ENCODE assay signal across 43 mouse cellular contexts in the genomic region with DNA sequence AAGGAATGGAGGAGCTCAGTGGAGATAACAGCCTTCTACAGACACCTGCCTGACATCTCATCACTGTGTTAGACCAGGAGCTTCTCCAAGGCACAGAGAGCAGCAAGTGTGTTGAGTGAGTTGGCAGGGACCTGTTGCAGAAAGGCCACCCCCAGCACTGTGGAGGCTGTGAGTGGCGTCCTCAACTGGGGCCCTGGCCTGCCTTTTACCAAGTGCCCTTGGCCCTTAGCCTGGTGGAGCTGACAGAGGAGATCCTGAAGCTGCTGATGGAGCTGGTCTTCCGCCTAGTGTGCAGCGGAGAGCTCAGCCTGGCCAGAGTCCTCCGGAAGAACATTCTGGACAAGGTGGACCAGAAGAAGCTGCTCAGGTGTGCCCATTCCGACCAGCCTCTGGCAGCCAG. TPM values are rescaled to one million over a fixed set of nuclear protein-coding genes. Genes with fewer than 3 reads are reported as not detected.
"Had no signal": no experiment of that assay in that cellular context is flagged by ENCODE, and none has a peak within 500 bp of the region (broad histone marks: within the 10 kb centered on the region; RNA-seq: fewer than 3 reads in every experiment).

No protein-coding gene starts in this region.

- H3K27me3 ChIP-seq: heart, embryonic 12.5 days; heart, embryonic 13.5 days; heart, embryonic 15.5 days; hindbrain, embryonic 12.5 days; hindbrain, embryonic 13.5 days; hindbrain, embryonic 15.5 days; intestine, embryonic 15.5 days; kidney, embryonic 15.5 days had no signal

- H3K4me3 ChIP-seq: heart, embryonic 10.5 days; heart, embryonic 12.5 days; heart, embryonic 13.5 days; heart, embryonic 15.5 days; hindbrain, embryonic 10.5 days; hindbrain, embryonic 12.5 days; hindbrain, embryonic 13.5 days; hindbrain, embryonic 15.5 days; intestine, embryonic 15.5 days; kidney, embryonic 15.5 days; layer of hippocampus, adult 2 months; left cerebral cortex, adult 2 months had no signal

- DNase-seq: heart, postnatal 14 days; heart, postnatal 36 days; heart, postnatal 4 days; kidney, adult 9 months; kidney, postnatal 10 days; kidney, postnatal 14 days; kidney, postnatal 4 days; layer of hippocampus, adult 9-11 months; layer of hippocampus, postnatal 36 days had no signal

- H3K4me1 ChIP-seq: hindbrain, embryonic 10.5 days; hindbrain, embryonic 12.5 days; hindbrain, embryonic 13.5 days; hindbrain, embryonic 15.5 days; intestine, embryonic 15.5 days; kidney, embryonic 15.5 days had no signal

- H3K9me3 ChIP-seq: heart, embryonic 10.5 days; heart, embryonic 12.5 days; heart, embryonic 13.5 days; heart, embryonic 15.5 days; hindbrain, embryonic 10.5 days; hindbrain, embryonic 12.5 days; hindbrain, embryonic 13.5 days; hindbrain, embryonic 15.5 days; intestine, embryonic 15.5 days; kidney, embryonic 15.5 days had no signal

- H3K9ac ChIP-seq: heart, embryonic 12.5 days; heart, embryonic 13.5 days; heart, embryonic 15.5 days; hindbrain, embryonic 12.5 days; hindbrain, embryonic 13.5 days; hindbrain, embryonic 14.5 days; hindbrain, embryonic 15.5 days; intestine, embryonic 15.5 days; kidney, embryonic 15.5 days had no signal

- ATAC-seq: hindbrain, embryonic 16.5 days; hindbrain, postnatal 0 days; inflammation-experienced regulatory T-cells, adult 6 months; intestine, embryonic 15.5 days; intestine, embryonic 16.5 days; intestine, postnatal 0 days had no signal

- H3K27ac ChIP-seq: heart, embryonic 10.5 days; heart, embryonic 13.5 days; heart, embryonic 15.5 days; hindbrain, embryonic 10.5 days; hindbrain, embryonic 12.5 days; hindbrain, embryonic 13.5 days; hindbrain, embryonic 14.5 days; hindbrain, embryonic 15.5 days; hindbrain, postnatal 0 days; intestine, embryonic 15.5 days; kidney, embryonic 15.5 days; kidney, postnatal 0 days; layer of hippocampus, adult 2 months; left cerebral cortex, adult 2 months had no signal

- H3K4me2 ChIP-seq: heart, embryonic 12.5 days; heart, embryonic 13.5 days; heart, embryonic 15.5 days; hindbrain, embryonic 12.5 days; hindbrain, embryonic 13.5 days; hindbrain, embryonic 14.5 days; hindbrain, embryonic 15.5 days; intestine, embryonic 15.5 days; kidney, embryonic 15.5 days had no signal

RNA-seq across cellular contexts. Expression of gene Gm13420, which starts 18.1 kb away (rescaled TPM):
- total RNA-seq: heart, postnatal 14 days; heart, postnatal 25 days; heart, postnatal 36 days; heart, postnatal 4 days; hematopoietic stem cell, adult 5-6 weeks had no signal
- polyA plus RNA-seq: heart, embryonic 12.5 days; heart, embryonic 13.5 days; heart, embryonic 14.5 days; heart, embryonic 15.5 days; heart, embryonic 16.5 days; heart, postnatal 0 days; hindbrain, embryonic 10.5 days; hindbrain, embryonic 11.5 days; hindbrain, embryonic 12.5 days; hindbrain, embryonic 13.5 days; inflammation-experienced regulatory T-cells, adult 6 months had no signal

RNA-seq across cellular contexts. Expression of gene Gm13547, which starts 25.8 kb away (rescaled TPM):
- total RNA-seq: heart, postnatal 14 days; heart, postnatal 25 days; heart, postnatal 36 days; heart, postnatal 4 days; hematopoietic stem cell, adult 5-6 weeks; hindbrain, postnatal 0 days; layer of hippocampus, adult 18-20 months; layer of hippocampus, adult 2 months; layer of hippocampus, postnatal 10 days; layer of hippocampus, postnatal 14 days; layer of hippocampus, postnatal 25 days; layer of hippocampus, postnatal 36 days; left cerebral cortex, adult 18-20 months; left cerebral cortex, adult 2 months had no signal
- polyA plus RNA-seq: heart, embryonic 10.5 days; heart, embryonic 12.5 days; heart, embryonic 13.5 days; heart, embryonic 14.5 days; heart, embryonic 15.5 days; heart, postnatal 0 days; hindbrain, embryonic 10.5 days; hindbrain, embryonic 11.5 days; hindbrain, embryonic 12.5 days; hindbrain, embryonic 13.5 days; hindbrain, embryonic 14.5 days; hindbrain, embryonic 16.5 days; inflammation-experienced regulatory T-cells, adult 6 months; intestine, embryonic 14.5 days; intestine, embryonic 16.5 days; intestine, postnatal 0 days; kidney, adult 2 months; kidney, embryonic 15.5 days; kidney, embryonic 16.5 days; kidney, postnatal 0 days; large intestine, adult 2 months had no signal
